Mouse (Mus musculus) kidney, postnatal 10 days (tissue): Measurements from ENCODE around the gene Hist1h3d.
"Not testable (repeated sequence)": the region's sequence is repeated elsewhere in the genome, so short reads cannot be mapped to it uniquely, and the experiment has no call there.

Experiments used
- DNase-seq: peaks from one replicate; pipeline ENCODE4 v3.0.0; 2021; ENCODE audit warnings: mixed read lengths

Gene Hist1h3d

GRCm38 (mm10) chr13:23570261-23571021, 5.1 kb upstream of the Hist1h3d start:
- not testable (repeated sequence) for DNase-seq

GRCm38 (mm10) chr13:23571022-23571503, 4.5 kb upstream of the Hist1h3d start, which contains the start of the genes Hist1h2ae and Hist1h2bg:
Gene Hist1h2ae (minus strand): TSS chr13:23571220.
Gene Hist1h2bg (plus strand): TSS chr13:23571396.
- DNase-seq = peak; percentile 69

- not testable (repeated sequence) for DNase-seq
Measured at GRCm38 (mm10) chr13:23571504-23572217, 3.9 kb upstream of the Hist1h3d start.

GRCm38 (mm10) chr13:23572218-23573033, 3.1 kb upstream of the Hist1h3d start:
- DNase-seq = no peak

DNA sequence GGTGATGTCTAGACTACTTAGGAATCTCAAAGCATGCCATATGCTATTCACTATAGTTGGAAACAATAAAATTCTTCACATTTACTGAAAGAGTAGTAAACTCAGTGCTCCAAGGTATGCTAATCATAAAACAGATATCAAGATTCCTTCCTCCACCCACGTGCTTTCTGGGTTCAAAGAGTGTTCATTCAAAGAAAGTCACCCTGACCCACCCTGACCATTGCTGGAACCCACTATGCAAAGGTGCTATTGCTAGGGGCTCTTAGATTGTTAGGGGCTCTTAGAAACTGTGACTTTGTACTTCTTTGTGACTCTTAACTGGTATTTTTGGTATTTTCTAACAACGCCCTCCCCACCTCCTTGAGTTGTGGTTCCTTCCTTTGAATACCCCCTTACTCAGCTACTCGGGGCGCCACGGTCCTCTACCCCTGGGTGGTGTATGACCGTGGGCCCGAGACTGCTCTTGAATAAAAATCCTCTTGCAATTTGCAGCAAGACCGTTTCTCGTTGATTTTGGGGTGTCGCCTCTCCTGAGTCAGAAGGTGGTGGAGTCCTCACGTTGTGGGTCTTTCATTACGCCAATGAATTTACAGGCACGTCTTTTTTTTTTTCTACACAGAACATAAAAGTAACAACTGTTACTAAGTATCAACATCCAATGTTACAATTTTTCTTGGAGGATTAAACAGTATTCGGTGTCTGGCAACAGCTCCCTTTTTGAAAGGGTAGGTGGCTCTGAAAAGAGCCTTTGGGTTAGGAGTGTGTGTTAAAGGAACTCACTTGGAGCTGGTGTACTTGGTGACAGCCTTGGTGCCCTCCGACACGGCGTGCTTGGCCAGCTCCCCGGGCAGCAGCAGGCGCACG, 2.3 kb upstream of the Hist1h3d start:
- DNase-seq = not testable (repeated sequence)

DNA sequence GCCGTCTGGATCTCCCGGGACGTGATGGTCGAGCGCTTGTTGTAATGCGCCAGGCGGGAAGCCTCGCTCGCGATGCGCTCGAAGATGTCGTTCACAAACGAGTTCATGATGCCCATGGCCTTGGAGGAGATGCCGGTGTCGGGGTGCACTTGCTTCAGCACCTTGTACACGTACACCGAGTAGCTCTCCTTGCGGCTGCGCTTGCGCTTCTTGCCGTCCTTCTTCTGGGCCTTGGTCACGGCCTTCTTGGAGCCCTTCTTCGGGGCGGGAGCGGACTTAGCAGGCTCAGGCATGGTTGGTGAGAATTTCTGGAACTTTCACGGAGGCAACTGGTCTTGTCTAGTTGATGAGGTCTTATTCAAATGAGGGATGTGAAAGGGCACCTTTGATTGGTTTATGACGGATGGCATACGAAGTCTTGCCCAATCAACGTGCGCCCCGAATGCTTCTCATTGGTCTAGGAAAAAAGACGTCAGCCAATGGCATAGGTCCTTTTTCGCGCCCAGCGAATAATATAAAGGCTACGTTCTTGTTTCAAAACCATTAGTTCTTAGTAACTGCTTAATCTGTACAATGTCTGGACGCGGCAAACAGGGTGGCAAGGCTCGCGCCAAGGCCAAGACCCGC, 1.6 kb upstream of the Hist1h3d start, which contains the start of the genes Hist1h2bf and Hist1h2ad:
Gene Hist1h2bf (minus strand): TSS at position 299 of the 627 bp plus-strand sequence.
Gene Hist1h2ad (plus strand): TSS at position 484 of the 627 bp plus-strand sequence.
- DNase-seq = peak; percentile 93

DNA sequence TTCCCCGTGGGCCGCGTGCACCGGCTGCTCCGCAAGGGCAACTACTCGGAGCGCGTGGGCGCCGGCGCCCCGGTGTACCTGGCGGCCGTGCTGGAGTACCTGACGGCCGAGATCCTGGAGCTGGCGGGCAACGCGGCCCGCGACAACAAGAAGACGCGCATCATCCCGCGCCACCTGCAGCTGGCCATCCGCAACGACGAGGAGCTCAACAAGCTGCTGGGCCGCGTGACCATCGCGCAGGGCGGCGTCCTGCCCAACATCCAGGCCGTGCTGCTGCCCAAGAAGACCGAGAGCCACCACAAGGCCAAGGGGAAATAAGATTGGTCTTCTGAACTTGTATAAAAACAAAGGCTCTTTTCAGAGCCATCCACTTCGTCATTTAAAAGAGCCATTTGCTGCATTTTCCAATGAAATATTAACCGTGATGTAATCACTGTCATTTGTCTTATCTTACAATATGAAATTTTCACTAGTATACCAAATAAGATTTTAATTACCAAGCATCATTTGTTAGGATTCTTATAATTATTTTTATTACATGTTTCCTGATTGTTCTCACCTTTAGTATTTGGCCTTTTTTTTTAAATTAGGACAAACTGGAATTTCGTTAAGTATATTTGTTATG, 905 bp upstream of the Hist1h3d start:
- DNase-seq = not testable (repeated sequence)

GRCm38 (mm10) chr13:23575864-23576313, 326 bp downstream of the Hist1h3d start:
- DNase-seq = not testable (repeated sequence)

DNA sequence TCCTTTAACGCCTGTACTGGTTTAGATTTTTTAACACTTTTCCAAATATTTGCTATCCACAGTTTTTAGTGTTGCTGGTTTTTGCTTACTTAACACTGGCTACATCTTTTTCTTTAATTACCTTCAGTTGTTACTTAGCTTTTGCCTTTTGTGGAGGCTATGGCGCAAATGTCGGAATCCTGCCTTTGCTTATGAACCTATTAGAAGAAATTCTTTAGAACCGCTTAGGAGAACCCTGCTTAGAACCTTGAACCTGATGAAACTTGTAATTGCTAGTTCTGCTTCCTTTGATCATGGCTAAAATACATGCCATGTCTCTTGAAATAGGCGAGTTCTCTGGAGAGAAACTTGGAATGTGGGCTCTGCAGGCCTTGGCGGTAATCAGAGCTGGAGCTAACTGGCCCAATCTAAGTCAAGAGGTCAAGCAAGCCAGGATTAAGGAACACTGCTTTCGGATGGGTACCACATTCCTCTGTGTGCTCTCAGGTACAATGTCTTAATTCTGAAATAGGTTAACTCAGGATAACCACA, 853 bp downstream of the Hist1h3d start:
- DNase-seq = no peak

- DNase-seq = no peak
Measured at GRCm38 (mm10) chr13:23576906-23577639, 1.5 kb downstream of the Hist1h3d start.

DNA sequence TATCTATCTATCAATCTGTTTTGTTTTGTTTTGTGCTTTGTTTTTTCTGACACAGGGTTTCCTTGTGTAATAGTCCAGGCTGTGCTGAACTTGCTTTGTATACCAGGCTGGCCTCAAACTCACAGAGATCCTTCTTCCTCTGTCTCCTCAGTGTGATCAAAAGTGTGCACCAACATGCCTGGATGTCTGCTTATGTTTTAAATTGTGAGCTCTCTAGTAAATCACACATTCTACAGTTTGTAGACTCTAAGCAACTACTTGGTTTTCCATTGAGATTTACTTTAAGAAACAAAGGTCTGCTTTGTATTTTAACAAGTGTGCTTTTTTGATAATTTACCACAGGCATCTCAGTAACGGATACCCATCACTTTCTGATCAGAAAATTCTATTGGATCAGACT, 2.3 kb downstream of the Hist1h3d start:
- no peak for DNase-seq

DNA sequence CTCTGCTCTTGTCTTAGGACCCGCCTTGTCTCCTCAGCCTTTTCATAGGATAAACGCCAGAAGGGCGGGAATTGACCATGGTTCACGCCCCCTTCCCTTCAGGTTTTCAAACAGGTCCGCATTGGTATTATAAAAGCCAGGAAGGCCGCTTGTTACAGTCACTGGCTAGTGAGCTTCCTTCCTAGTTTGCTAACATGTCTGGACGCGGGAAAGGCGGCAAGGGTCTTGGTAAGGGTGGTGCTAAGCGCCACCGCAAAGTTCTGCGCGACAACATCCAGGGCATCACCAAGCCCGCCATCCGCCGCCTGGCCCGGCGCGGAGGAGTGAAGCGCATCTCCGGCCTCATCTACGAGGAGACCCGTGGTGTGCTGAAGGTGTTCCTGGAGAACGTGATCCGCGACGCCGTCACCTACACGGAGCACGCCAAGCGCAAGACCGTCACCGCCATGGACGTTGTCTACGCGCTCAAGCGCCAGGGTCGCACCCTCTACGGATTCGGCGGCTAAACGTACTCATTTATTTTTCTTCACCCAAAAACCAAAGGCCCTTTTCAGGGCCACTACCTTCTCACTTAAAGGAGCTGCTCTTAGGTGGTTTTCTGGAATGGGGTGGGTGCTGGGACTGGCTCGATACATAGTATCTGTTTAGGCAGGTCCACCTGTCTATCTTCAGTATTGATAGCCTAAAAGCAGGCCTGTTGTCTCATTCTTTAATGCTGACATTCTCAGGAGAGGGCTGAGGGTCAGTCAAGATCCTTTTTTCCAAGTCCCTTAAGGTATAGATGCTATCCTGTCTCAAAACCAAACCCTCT, 6.0 kb downstream of the Hist1h3d start, which contains the start of gene Hist1h4d:
Gene Hist1h4d (plus strand): TSS at position 191 of the 811 bp plus-strand sequence.
- peak; percentile 94 for DNase-seq

GRCm38 (mm10) chr13:23582219-23583056, 6.9 kb downstream of the Hist1h3d start:
- no peak for DNase-seq

GRCm38 (mm10) chr13:23583387-23584068, 8.0 kb downstream of the Hist1h3d start:
- DNase-seq = no peak

- no peak for DNase-seq
Measured at GRCm38 (mm10) chr13:23584331-23584730, 8.8 kb downstream of the Hist1h3d start.

GRCm38 (mm10) chr13:23585029-23585441, 9.5 kb downstream of the Hist1h3d start:
- DNase-seq = peak; percentile 81
